In the genomic region with DNA sequence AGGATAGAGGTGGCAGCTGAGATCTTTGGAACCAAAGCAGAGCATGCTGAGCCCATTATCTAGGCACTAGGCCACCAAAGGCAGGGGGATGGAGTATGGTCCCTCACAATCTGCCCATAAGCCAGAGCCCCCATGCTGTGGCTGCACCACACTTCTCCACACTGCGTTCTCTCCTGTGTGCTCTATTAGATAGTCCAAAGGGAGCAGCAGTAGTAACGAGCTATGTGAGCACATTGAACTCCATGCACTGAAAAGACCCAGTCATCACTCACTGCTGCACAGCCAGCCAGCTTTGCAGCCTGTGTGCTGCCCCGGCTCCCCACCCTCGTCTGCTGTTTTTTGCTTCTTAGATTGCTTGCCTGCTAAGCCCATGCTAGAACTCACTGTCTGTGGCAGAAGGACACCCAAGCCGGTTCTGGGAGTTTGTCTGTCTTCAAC, we compare ENCODE assay signal across 11 mouse cellular contexts.
A peak's percentile ranks its signal among the peaks of the same experiment; 100 is the strongest.
DNase-seq lines count a peak whose midpoint lies in the region; ATAC-seq and TF ChIP-seq lines count a peak whose summit lies in the region.
"Had no signal": no experiment of that assay in that cellular context is flagged by ENCODE, and none has a peak within 500 bp of the region (broad histone marks: within the 10 kb centered on the region; RNA-seq: fewer than 3 reads in every experiment).

No protein-coding gene starts in this region.

- no peak for TF ChIP-seq CTCF in heart, adult 2 months (IDR thresholded peaks at IDR 0.05)
- no peak for TF ChIP-seq CTCF in heart, postnatal 0 days (IDR thresholded peaks at IDR 0.05; ENCODE audit: low read depth)

- no peak for TF ChIP-seq POLR2A in heart, adult 2 months (IDR thresholded peaks at IDR 0.05; ENCODE audit: insufficient read depth, low read depth, low read length)

- H3K9ac ChIP-seq in heart, adult 2 months (ENCODE audit: low read depth, low read length) = no peak overlapping the region
- H3K9ac ChIP-seq in lung, embryonic 16.5 days (ENCODE audit: low read length) = no peak overlapping the region
- H3K9ac ChIP-seq in heart, postnatal 0 days (replicated peaks; ENCODE audit: low read depth, low read length) = no peak overlapping the region
- no peak overlapping the region for H3K9ac ChIP-seq in stomach, embryonic 16.5 days (ENCODE audit: low read length)
- H3K9ac ChIP-seq: neural tube, embryonic 12.5 days had no signal

- no peaks in the 10 kb centered on the region for H3K79me2 ChIP-seq in heart, adult 2 months (replicated peaks; ENCODE audit: control insufficient read depth, insufficient read depth, low read length)

- no peak overlapping the region for H3K4me3 ChIP-seq in heart, adult 2 months
- no peak overlapping the region for H3K4me3 ChIP-seq in lung, embryonic 16.5 days (ENCODE audit: low read length)
- no peak overlapping the region for H3K4me3 ChIP-seq in heart, postnatal 0 days (ENCODE audit: low read depth, low read length)
- H3K4me3 ChIP-seq in stomach, embryonic 16.5 days (replicated peaks; ENCODE audit: low read length) = no peak overlapping the region
- H3K4me3 ChIP-seq: neural tube, embryonic 12.5 days had no signal

- no peak for DNase-seq in heart, adult 2 months
- DNase-seq in heart, postnatal 14 days = no peak
- no peak for DNase-seq in lung, postnatal 36 days
- no peak for DNase-seq in heart, postnatal 0 days (ENCODE audit: low spot score)
- no peak for DNase-seq in adrenal gland, postnatal 36 days
- DNase-seq: lung, postnatal 4 days had no signal

- H3K9me3 ChIP-seq in lung, embryonic 16.5 days (ENCODE audit: control insufficient read depth, low read length) = no peaks in the 10 kb centered on the region
- H3K9me3 ChIP-seq in heart, postnatal 0 days (replicated peaks; ENCODE audit: control insufficient read depth, low read length) = no peaks in the 10 kb centered on the region
- H3K9me3 ChIP-seq in stomach, embryonic 16.5 days (replicated peaks; ENCODE audit: control insufficient read depth, low read length) = no peaks in the 10 kb centered on the region
- H3K9me3 ChIP-seq: neural tube, embryonic 12.5 days had no signal

- no peak for TF ChIP-seq EP300 in heart, adult 2 months (IDR thresholded peaks at IDR 0.05; ENCODE audit: insufficient read depth, low read depth, low read length)
- no peak for TF ChIP-seq EP300 in heart, postnatal 0 days (IDR thresholded peaks at IDR 0.05; ENCODE audit: low read depth)

- H3K27me3 ChIP-seq in heart, adult 2 months (ENCODE audit: control insufficient read depth, insufficient read depth, low read length) = no peaks in the 10 kb centered on the region
- H3K27me3 ChIP-seq in lung, embryonic 16.5 days (ENCODE audit: control insufficient read depth, insufficient read depth, low read depth, low read length) = no peaks in the 10 kb centered on the region
- H3K27me3 ChIP-seq in heart, postnatal 0 days (ENCODE audit: control insufficient read depth, insufficient read depth, low read length) = no peaks in the 10 kb centered on the region
- H3K27me3 ChIP-seq in stomach, embryonic 16.5 days (ENCODE audit: control insufficient read depth, insufficient read depth, low read length) = no peaks in the 10 kb centered on the region
- H3K27me3 ChIP-seq: CH12.LX; neural tube, embryonic 12.5 days had no signal

- ATAC-seq in lung, embryonic 16.5 days (ENCODE audit: low read depth) = no peak
- no peak for ATAC-seq in heart, postnatal 0 days (ENCODE audit: insufficient read depth, low read depth)
- ATAC-seq in stomach, embryonic 16.5 days (ENCODE audit: insufficient read depth, low FRiP score) = 0 out of 2 replicates have a peak, but pooled peaks have one; percentile 12
- ATAC-seq in activated CD4-positive, CD25-positive, alpha-beta regulatory T cell, adult 4 months = no peak

- intact Hi-C loops in heart, adult 2 months (cut with DNase I) = no loop called here
- intact Hi-C loops in heart, postnatal 14 days (cut with DNase I) = no loop called here

- no peak overlapping the region for H3K4me2 ChIP-seq in lung, embryonic 16.5 days (ENCODE audit: low read depth, low read length)
- no peak overlapping the region for H3K4me2 ChIP-seq in heart, postnatal 0 days (ENCODE audit: low read depth, low read length)
- H3K4me2 ChIP-seq in stomach, embryonic 16.5 days (ENCODE audit: low read depth, low read length) = no peak overlapping the region
- H3K4me2 ChIP-seq: neural tube, embryonic 12.5 days had no signal

- peaks cover 23% of the 10 kb centered on the region for H3K4me1 ChIP-seq in heart, adult 2 months (ENCODE audit: control insufficient read depth, insufficient read depth, low read length)
- peaks cover 50% of the 10 kb centered on the region for H3K4me1 ChIP-seq in lung, embryonic 16.5 days (replicated peaks; ENCODE audit: control insufficient read depth, insufficient read depth, low read length)
- H3K4me1 ChIP-seq in heart, postnatal 0 days (ENCODE audit: control insufficient read depth, insufficient read depth) = peaks cover 43% of the 10 kb centered on the region
- peaks cover 34% of the 10 kb centered on the region for H3K4me1 ChIP-seq in stomach, embryonic 16.5 days (ENCODE audit: control insufficient read depth, insufficient read depth, low read length)
- H3K4me1 ChIP-seq: neural tube, embryonic 12.5 days had no signal

- peak overlapping the region; percentile 19; the same call in 1 of the 2 replicates for H3K27ac ChIP-seq in heart, adult 2 months
- H3K27ac ChIP-seq in lung, embryonic 16.5 days (ENCODE audit: low read length) = peak overlapping the region; percentile 41
- peak overlapping the region; percentile 49 for H3K27ac ChIP-seq in heart, postnatal 0 days (ENCODE audit: low read depth)
- peak overlapping the region; percentile 63 for H3K27ac ChIP-seq in stomach, embryonic 16.5 days (ENCODE audit: low read length)
- H3K27ac ChIP-seq: neural tube, embryonic 12.5 days had no signal

- H3K36me3 ChIP-seq in heart, adult 2 months (ENCODE audit: control insufficient read depth, insufficient read depth, low read length) = peaks cover 21% of the 10 kb centered on the region
- peaks cover 20% of the 10 kb centered on the region for H3K36me3 ChIP-seq in lung, embryonic 16.5 days (ENCODE audit: control insufficient read depth, insufficient read depth, low read length)
- H3K36me3 ChIP-seq in heart, postnatal 0 days (replicated peaks; ENCODE audit: control insufficient read depth, insufficient read depth, low read length) = peaks cover 38% of the 10 kb centered on the region
- peaks cover 3% of the 10 kb centered on the region for H3K36me3 ChIP-seq in stomach, embryonic 16.5 days (ENCODE audit: control insufficient read depth, insufficient read depth, low read length)

- 52% methylated on average over 5 of the region's 5 CpGs for WGBS in heart, adult 2 months
- 46% methylated on average over 5 of the region's 5 CpGs for WGBS in lung, embryonic 16.5 days
- 34% methylated on average over 5 of the region's 5 CpGs for WGBS in heart, postnatal 0 days
- WGBS in stomach, embryonic 16.5 days = 64% methylated on average over 5 of the region's 5 CpGs
